Mouse (Mus musculus) neural tube, embryonic 15.5 days (tissue): Measurements from ENCODE around the gene Dcp1b. TPM values are rescaled to one million over a fixed set of nuclear protein-coding genes. Genes with fewer than 3 reads are reported as not detected.
A peak's percentile ranks its signal among the peaks of the same experiment; 100 is the strongest.

Experiments
- ATAC-seq: fragments of 200-750 bp; cut with Nextera tagmentation; 2 replicates; pipeline ENCODE4 v1.8.0; 2017; ENCODE audit warnings: mild to moderate bottlenecking, moderate TSS enrichment, moderate library complexity; ENCODE audit not compliant: low FRiP score
- H3K27ac ChIP-seq: fragments of 300-500 bp; sonication (generic); replicated peaks from 2 replicates; pipeline ENCODE4 v1.5.1; 2015; ENCODE audit warnings: mild to moderate bottlenecking, inconsistent platforms
- H3K27me3 ChIP-seq: fragments of 300-500 bp; sonication (generic); replicated peaks from 2 replicates; pipeline ENCODE4 v1.6.1; 2015; ENCODE audit warnings: inconsistent platforms
- H3K36me3 ChIP-seq: fragments of 300-500 bp; sonication (generic); 2 replicates; pipeline ENCODE4 v1.6.1; 2015; ENCODE audit warnings: inconsistent platforms
- H3K4me1 ChIP-seq: fragments of 300-500 bp; sonication (generic); 2 replicates; pipeline ENCODE4 v1.6.1; 2015; ENCODE audit warnings: inconsistent platforms
- H3K4me2 ChIP-seq: fragments of 300-500 bp; sonication (generic); 2 replicates; pipeline ENCODE4 v1.6.1; 2015; ENCODE audit warnings: inconsistent platforms, mild to moderate bottlenecking, moderate library complexity
- H3K4me3 ChIP-seq: fragments of 300-500 bp; sonication (generic); replicated peaks from 2 replicates; pipeline ENCODE4 v1.5.1; 2015; ENCODE audit warnings: mild to moderate bottlenecking, inconsistent platforms
- H3K9ac ChIP-seq: fragments of 300-500 bp; sonication (generic); replicated peaks from 2 replicates; pipeline ENCODE4 v1.6.1; 2015; ENCODE audit warnings: mild to moderate bottlenecking, inconsistent platforms
- H3K9me3 ChIP-seq: fragments of 300-500 bp; sonication (generic); replicated peaks from 2 replicates; pipeline ENCODE4 v1.6.1; 2016; ENCODE audit warnings: inconsistent platforms
- WGBS: fragments of 180-500 bp; shearing (Covaris S2); methylation state at CpG from one replicate; pipeline ENCODE4 v1.1.7; 2015; ENCODE audit warnings: mixed read lengths; 5-methylcytosine and 5-hydroxymethylcytosine counted together
- polyA plus RNA-seq: library from polyadenylated mRNA; unstranded; fragments of >200 nt; fragmentation: Nextera tagmentation; extraction: Ambion mirVana; gene quantifications from 2 replicates; pipeline ENCODE4 v1.2.1, GENCODE M21; 2015

Dcp1b gene
- polyA plus RNA-seq, 1 experiment from 2014 or later, result 11.3 TPM

GRCm38 (mm10) chr6:119217661-119218060, 42.6 kb downstream of the Dcp1b start:
- Histone ChIP-seq H3K27me3 (no peaks in the 10 kb centered on the region), H3K9me3 (no peaks in the 10 kb centered on the region), H3K27ac (no peak overlapping the region), H3K9ac (no peak overlapping the region), H3K4me3 (no peak overlapping the region), H3K36me3 (peaks cover 37% of the 10 kb centered on the region), H3K4me1 (peaks cover 20% of the 10 kb centered on the region), H3K4me2 (no peak overlapping the region)
- WGBS, result 81% methylated on average over 4 of the region's 4 CpGs
- no peak for ATAC-seq

DNA sequence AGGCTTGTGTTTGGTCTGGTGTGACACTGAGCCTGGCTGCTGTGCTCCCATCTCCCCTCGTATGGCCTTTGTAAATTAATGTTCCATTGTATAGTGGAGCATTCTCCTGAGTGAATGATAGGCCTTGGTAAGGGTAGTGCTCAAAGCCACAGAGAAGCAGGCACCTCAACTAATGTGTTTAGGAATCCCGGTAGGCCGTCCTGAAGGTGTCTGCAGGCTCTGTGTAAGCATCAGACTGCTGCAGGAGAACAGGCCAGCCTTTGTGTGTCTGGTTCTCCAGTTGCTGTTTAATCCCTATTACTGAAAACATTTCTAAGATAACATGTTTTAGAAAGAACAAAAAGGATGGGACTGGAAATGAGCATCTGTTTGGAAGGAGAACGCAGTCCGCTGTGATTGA, 43.5 kb downstream of the Dcp1b start:
- Histone ChIP-seq H3K9ac (no peak overlapping the region), H3K27ac (no peak overlapping the region), H3K27me3 (no peaks in the 10 kb centered on the region), H3K4me3 (no peak overlapping the region), H3K36me3 (peaks cover 30% of the 10 kb centered on the region), H3K4me2 (no peak overlapping the region), H3K9me3 (no peaks in the 10 kb centered on the region), H3K4me1 (peaks cover 20% of the 10 kb centered on the region)
- ATAC-seq, result no peak
- WGBS, result 89% methylated on average over 5 of the region's 5 CpGs

- H3K36me3 ChIP-seq, result peaks cover 29% of the 10 kb centered on the region
- no peak overlapping the region for H3K9ac ChIP-seq
- 0 out of 2 replicates have a peak overlapping the region, but pooled peaks have one; percentile 4 for H3K27ac ChIP-seq
- 73% methylated on average over 15 of the region's 15 CpGs for WGBS
- H3K4me2 ChIP-seq, result no peak overlapping the region
- H3K9me3 ChIP-seq, result no peaks in the 10 kb centered on the region
- H3K27me3 ChIP-seq, result no peaks in the 10 kb centered on the region
- no peak for ATAC-seq
- peaks cover 22% of the 10 kb centered on the region for H3K4me1 ChIP-seq
- H3K4me3 ChIP-seq, result no peak overlapping the region
These were observed 44.3 kb downstream of the Dcp1b start for GRCm38 (mm10) chr6:119219237-119219870.

DNA sequence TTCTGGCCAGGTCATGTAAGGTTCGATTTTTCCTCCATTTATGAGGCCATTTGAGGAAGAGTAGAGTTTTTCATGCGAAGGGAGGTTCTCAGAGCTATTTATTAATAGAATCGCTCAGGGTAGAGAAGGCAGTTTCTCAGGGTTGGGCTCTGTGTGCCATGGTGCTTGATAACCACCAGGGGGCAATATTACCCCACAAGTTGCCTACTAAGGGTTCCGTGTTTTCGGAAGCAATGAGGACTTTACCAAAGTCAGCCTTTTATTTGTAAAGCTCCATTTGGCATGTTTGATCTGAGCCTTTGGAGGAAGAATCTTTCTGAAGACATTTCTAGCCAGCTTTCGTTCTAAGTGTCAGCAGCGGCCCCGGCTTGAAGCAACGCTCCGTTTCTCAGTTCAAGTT, 45.2 kb downstream of the Dcp1b start:
- WGBS, result 49% methylated on average over 10 of the region's 10 CpGs
- no peak overlapping the region for H3K27ac ChIP-seq
- ATAC-seq, result peak; percentile 79; the same call in 1 of the 2 replicates

DNA sequence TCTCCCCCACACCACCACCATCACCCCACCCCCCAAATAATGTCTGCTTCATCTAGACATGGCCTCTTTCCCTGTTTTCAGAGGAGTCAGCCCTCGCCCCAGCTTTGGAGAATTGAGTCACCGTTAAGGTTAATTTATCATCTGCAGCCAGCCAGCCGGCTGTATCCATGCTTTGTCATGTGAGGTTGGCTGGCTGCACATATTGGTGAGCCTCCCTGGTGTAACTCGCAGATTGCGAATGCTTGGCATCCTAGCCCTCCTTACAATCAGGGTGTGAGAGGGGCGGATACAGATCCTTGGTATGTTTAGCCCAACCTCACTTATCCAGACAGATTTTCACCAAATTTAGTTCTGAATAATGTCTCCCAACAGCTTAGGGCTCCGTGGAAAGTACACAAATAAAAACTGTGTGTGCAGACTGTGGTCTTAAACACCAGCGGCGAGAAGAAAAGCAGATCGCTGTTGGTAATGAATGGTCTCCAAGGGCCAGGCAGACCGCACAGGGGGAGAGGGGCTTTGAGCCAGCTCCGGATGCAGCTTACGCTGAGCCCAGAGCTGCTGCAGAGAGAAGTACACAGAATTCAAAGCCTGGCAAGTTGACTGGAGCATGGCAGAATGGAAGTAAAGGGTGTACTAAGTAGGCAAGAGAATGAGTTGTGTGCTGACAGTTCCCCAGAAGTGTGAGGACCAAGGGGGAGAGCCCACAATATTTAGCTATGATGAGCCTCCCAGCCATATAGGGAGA, 49.6 kb downstream of the Dcp1b start:
- H3K4me1 ChIP-seq, result peaks cover 26% of the 10 kb centered on the region
- peak; percentile 70; the same call in 1 of the 2 replicates for ATAC-seq
- H3K9me3 ChIP-seq, result no peaks in the 10 kb centered on the region
- 30% methylated on average over 13 of the region's 13 CpGs for WGBS
- H3K27me3 ChIP-seq, result no peaks in the 10 kb centered on the region
- peak overlapping the region; percentile 17; the same call in 1 of the 2 replicates for H3K4me2 ChIP-seq
- H3K4me3 ChIP-seq, result no peak overlapping the region
- peaks cover 8% of the 10 kb centered on the region; the same call in 1 of the 2 replicates for H3K36me3 ChIP-seq
- H3K27ac ChIP-seq, result peak overlapping the region; percentile 70
- H3K9ac ChIP-seq, result no peak overlapping the region

More for the DNA sequence above, 45.2 kb downstream of the Dcp1b start:
- no peak overlapping the region for H3K9ac ChIP-seq
- peaks cover 21% of the 10 kb centered on the region for H3K36me3 ChIP-seq
- H3K4me3 ChIP-seq, result no peak overlapping the region
- no peaks in the 10 kb centered on the region for H3K27me3 ChIP-seq
- H3K4me2 ChIP-seq, result no peak overlapping the region
- no peaks in the 10 kb centered on the region for H3K9me3 ChIP-seq
- peaks cover 25% of the 10 kb centered on the region for H3K4me1 ChIP-seq

DNA sequence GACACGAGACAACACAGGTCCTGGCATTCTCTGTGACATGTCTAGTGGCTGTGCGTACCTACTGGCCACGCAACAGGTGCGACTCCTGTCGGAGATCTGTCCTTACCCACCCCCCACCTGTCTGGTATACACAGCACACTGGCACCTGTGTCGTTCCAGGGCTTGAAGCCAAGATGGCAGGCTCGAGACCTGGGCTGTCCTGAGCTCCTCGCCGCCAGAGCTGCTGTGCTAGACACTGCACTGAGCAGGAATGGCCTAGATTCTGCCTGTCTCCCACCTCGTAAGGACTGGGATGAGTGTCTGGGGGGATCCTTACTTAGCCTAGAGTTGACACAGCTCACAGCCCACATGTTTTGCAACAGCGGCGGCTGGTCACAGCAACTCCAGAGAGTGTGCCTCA, 50.2 kb downstream of the Dcp1b start:
- Histone ChIP-seq H3K36me3 (peaks cover 8% of the 10 kb centered on the region; the same call in 1 of the 2 replicates), H3K9ac (no peak overlapping the region), H3K4me1 (peaks cover 25% of the 10 kb centered on the region), H3K27ac (peak overlapping the region; percentile 70), H3K4me3 (no peak overlapping the region), H3K27me3 (no peaks in the 10 kb centered on the region), H3K4me2 (no peak overlapping the region), H3K9me3 (no peaks in the 10 kb centered on the region)
- 72% methylated on average over 12 of the region's 12 CpGs for WGBS
- ATAC-seq, result peak; percentile 40

GRCm38 (mm10) chr6:119225731-119226130, 50.7 kb downstream of the Dcp1b start:
- Histone ChIP-seq H3K4me3 (no peak overlapping the region), H3K4me2 (no peak overlapping the region), H3K4me1 (peaks cover 21% of the 10 kb centered on the region), H3K27ac (peak overlapping the region; percentile 70; the same call in 1 of the 2 replicates), H3K36me3 (peaks cover 8% of the 10 kb centered on the region; the same call in 1 of the 2 replicates), H3K27me3 (no peaks in the 10 kb centered on the region), H3K9ac (no peak overlapping the region), H3K9me3 (no peaks in the 10 kb centered on the region)
- no peak for ATAC-seq
- 82% methylated on average over 6 of the region's 6 CpGs for WGBS

DNA sequence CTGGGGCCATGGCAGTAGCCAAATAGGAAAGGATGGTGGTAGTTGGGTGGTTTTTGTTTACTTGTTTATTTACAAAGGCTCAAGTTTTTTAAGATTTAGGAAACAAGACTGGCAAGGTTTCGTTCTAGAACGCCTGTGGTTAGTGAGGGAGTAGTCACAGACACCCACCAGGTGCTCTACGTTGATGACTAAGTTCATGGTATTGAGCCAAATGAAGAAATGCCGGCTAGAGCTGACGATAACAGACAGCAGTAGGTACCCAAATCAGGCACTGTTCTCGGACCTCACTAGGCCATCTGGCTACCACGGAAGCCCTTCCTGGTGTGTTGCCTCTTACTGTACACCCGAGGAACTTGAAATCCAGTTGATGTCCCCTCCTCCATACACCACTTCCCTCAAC, 51.9 kb downstream of the Dcp1b start:
- no peak overlapping the region for H3K4me2 ChIP-seq
- no peak overlapping the region for H3K9ac ChIP-seq
- no peak for ATAC-seq
- no peak overlapping the region for H3K27ac ChIP-seq
- H3K27me3 ChIP-seq, result no peaks in the 10 kb centered on the region
- H3K9me3 ChIP-seq, result no peaks in the 10 kb centered on the region
- H3K4me3 ChIP-seq, result no peak overlapping the region
- WGBS, result 94% methylated on average over 8 of the region's 8 CpGs
- H3K36me3 ChIP-seq, result peaks cover 3% of the 10 kb centered on the region; the same call in 1 of the 2 replicates
- peaks cover 19% of the 10 kb centered on the region for H3K4me1 ChIP-seq

GRCm38 (mm10) chr6:119228861-119229603, 54.0 kb downstream of the Dcp1b start:
- Histone ChIP-seq H3K36me3 (no peaks in the 10 kb centered on the region), H3K9ac (no peak overlapping the region), H3K4me2 (no peak overlapping the region), H3K4me3 (no peak overlapping the region), H3K27ac (no peak overlapping the region), H3K4me1 (peaks cover 17% of the 10 kb centered on the region), H3K9me3 (no peaks in the 10 kb centered on the region), H3K27me3 (no peaks in the 10 kb centered on the region)
- WGBS, result 88% methylated on average over 11 of the region's 11 CpGs
- ATAC-seq, result no peak

DNA sequence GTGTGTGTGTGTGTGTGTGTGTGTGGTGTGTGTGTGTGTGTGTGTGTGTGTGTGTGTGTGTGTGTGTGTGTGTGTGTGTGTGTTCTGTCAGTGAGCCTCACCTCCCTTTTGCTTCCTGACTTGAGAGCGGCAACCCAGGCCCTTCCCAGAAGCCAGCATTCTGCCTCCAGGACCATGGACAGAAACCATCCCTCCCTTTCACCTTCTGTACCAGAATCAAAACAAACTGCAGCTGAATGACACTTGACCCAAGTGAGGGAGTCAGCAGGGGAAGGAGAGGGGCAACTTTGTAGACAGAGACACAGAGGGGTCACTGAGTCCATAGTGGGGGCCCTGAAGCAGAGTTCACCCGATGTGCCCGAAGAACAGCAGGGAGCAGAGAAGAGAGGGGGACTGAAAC, 58.0 kb downstream of the Dcp1b start:
- H3K4me3 ChIP-seq, result no peak overlapping the region
- ATAC-seq, result no peak
- no peak overlapping the region for H3K27ac ChIP-seq
- H3K27me3 ChIP-seq, result no peaks in the 10 kb centered on the region
- WGBS, result 48% methylated on average over 3 of the region's 3 CpGs
- H3K9ac ChIP-seq, result no peak overlapping the region
- H3K4me2 ChIP-seq, result no peak overlapping the region
- no peaks in the 10 kb centered on the region for H3K36me3 ChIP-seq
- H3K9me3 ChIP-seq, result no peaks in the 10 kb centered on the region
- H3K4me1 ChIP-seq, result peaks cover 16% of the 10 kb centered on the region

GRCm38 (mm10) chr6:119235441-119235840, 60.4 kb downstream of the Dcp1b start:
- H3K9ac ChIP-seq, result no peak overlapping the region
- no peak overlapping the region for H3K4me3 ChIP-seq
- no peaks in the 10 kb centered on the region for H3K9me3 ChIP-seq
- no peaks in the 10 kb centered on the region for H3K36me3 ChIP-seq
- 88% methylated on average over 5 of the region's 5 CpGs for WGBS
- no peak overlapping the region for H3K27ac ChIP-seq
- no peak for ATAC-seq
- H3K4me1 ChIP-seq, result peaks cover 19% of the 10 kb centered on the region
- H3K4me2 ChIP-seq, result no peak overlapping the region
- H3K27me3 ChIP-seq, result no peaks in the 10 kb centered on the region
